Mouse (Mus musculus) kidney, postnatal 36 days (tissue): ENCODE results near the gene Swi5.
"Not testable (repeated sequence)": the region's sequence is repeated elsewhere in the genome, so short reads cannot be mapped to it uniquely, and the experiment has no call there.

Experiments
- DNase-seq, 2 experiments: peaks; one replicate each; pipeline ENCODE4 v3.0.0; 2021 to 2022; ENCODE audit warnings: mixed read lengths in 2 of 2

The Swi5 gene

GRCm38 (mm10) chr2:32311443-32312317 lies 23.8 kb upstream of the Swi5 start:
- no peak for DNase-seq

DNA sequence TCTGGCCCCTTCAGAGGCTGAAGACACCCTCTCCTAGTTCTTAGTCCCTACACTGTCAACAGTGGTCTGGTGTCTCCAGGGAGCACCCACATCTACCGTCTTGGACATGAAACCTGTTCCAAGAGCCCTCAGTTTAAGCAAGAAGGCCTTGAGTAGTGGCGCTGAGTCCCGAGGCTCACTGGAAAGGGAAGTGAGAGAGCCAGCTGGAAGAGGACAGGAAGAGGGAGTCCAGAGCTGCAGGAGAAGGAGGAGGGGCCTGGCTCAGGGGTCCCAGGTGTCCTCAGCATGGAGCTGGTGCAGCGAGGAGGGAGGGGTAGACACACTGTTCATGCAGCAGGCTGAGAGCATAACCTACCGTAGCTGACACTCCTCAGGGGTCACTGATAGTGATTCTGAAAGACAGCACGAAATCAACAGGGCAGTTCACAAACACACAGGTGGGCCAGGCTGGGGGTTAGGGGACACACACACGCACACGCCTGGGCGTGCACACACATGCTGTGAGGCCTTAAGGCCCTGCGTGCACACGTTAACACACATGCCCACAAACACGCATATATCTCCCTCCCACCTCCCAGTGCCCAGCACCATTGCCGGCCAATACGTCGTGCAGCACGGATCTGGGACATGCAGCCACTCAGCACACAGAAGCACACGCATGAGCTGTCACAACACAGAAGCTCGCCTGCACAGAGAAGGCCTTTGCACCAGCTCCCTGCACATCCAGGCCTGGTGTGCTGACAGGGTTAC lies 22.4 kb upstream of the Swi5 start:
- DNase-seq, result no peak

DNA sequence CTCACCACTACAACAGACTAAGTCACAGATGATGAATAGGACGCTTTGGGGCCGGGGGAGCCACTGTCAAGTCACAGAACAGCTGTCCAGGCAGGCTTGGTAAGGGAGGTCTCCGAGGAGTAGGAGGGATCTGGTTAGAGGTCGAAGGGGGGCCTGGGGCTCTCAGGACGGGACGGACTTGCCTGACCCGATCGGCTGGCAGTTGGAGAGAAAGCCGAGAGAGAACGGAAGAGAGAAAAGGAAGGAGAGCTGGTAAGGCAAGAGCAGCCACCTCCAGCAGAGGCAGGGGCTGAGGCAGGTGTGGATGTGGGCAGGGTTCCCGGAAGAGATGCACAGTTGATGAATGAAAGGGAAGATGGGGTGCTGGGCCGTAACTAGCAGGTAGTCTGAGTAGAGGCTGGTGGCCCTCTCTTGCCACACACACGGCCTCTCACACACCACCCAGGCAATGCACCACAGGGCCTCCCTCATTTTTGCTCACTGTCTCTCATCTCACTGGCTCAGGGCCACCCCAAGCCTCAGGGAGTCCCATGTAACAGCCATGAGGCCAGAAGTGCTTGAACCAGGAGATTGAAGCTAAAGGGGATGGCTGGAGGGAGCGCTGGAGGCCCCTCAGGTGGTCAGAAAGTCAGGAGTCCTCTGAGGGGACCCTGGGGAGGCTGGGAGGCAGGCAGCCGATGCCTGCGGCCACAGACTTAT lies 21.1 kb upstream of the Swi5 start:
- no peak for DNase-seq

GRCm38 (mm10) chr2:32307941-32308760 lies 20.3 kb upstream of the Swi5 start:
- DNase-seq, result peak; percentile 52 to 78

DNA sequence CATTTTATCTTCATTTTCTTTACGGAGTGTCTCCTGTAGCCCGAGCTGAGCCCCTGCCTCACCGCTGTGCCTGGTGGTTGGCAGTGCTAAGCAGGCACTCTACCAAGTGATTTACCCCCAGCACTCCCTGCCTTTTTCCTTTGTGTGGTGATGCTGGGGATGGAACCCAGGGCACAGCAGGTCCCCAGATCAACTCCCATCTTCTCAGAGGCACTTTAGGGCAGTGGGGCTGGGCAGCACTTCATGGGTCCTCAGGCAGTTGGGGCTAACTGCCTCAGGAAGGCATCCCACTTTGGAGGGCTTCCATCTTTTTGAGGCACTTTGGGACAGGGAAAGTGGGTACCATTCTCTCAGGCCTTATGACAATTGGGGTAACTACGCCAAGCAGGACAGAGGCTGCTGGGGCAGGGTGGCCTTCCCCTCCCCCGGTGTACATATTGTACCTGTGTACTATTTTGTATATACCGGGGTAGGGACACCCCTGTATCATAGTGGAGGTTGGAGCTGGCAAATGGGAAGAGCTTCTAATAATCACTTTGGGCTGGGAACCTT lies 19.4 kb upstream of the Swi5 start:
- DNase-seq, result no peak

DNA sequence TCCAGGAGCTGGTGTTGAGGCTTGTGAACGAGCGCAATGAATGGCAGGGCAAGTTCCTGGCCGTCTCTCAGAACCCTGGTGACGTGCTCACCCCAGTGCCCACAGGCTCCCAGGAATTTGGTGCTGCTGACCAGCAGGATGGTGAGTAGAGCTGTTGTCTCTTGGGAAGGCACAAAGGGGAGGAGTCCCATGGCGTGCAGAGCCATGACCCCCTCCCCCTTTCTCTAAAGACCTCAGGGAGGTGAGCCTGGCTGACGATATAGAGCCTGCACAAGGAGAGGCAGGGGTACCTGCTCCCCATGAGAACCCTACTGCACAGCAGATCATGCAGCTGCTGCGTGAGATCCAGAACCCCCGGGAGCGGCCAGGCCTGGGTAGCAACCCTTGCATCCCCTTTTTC lies 18.3 kb upstream of the Swi5 start:
- DNase-seq, result no peak

DNA sequence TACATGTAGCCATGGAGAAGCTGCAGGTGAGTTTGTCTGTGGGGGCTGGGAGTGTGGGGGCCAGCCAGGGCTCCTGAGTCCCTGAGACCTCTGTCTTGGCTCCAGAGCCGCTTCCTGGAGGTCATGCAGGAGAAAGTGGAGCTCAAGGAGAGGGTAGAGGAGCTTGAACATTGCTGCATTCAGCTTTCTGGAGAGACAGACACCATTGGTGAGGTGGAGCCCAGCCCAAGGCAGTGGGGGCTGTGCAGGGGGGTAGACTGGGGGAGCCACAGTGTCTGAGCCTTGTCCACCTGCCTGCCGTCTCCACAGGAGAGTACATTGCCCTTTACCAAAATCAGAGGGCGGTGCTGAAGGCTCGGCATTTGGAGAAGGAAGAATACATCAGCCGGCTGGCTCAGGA lies 17.8 kb upstream of the Swi5 start:
- DNase-seq, result no peak

DNA sequence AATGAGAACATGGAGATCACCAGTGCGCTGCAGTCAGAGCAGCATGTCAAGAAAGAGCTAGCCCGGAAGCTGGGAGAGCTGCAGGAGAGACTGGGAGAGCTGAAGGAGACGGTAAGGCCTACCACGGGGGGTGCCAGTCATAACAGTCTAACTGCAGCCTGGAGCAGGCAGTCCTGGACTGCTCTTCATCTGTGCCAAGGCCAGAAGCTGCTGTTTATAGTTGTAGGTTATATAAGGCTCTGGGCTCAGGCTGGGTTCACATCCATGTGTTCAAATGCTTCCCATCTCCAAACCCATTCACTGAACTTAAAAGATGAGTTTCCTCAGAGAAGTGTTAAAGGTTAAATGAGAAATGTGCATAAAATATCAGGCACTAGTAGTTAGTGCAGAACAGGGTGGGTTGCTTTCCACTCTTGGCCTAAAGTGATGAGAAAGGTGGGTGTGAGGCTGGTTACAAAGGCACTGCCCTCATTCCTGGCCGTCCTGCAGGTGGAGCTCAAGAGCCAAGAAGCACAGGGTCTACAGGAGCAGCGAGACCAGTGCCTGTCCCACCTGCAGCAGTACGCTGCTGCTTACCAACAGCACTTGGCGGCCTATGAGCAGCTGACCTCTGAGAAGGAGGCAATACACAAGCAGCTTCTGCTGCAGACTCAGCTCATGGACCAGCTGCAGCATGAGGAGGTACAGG lies 16.4 kb upstream of the Swi5 start:
- DNase-seq, result peak; percentile 32 to 81

GRCm38 (mm10) chr2:32302952-32303351 lies 15.1 kb upstream of the Swi5 start:
- peak in 1 of 2 experiments; percentile 34 for DNase-seq

DNA sequence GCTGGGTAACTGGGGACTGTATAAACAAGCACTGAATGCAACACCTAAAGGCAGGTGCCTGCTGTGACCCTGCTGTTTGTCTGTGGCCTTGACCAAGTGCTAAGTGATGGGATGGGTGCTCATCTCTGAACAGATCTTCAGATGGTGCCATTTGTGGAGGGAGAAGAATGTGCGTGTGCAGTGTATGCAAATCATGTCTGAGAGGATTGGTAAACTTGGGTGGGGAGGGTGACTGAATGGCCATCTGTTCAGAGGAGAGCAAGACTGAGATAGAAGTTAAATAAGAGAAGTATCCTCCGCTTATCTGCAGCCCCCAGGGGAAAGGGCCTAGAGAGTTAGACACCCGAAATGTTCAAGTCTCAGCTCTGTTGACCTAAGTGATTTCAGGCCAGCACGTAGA lies 11.6 kb upstream of the Swi5 start:
- no peak for DNase-seq

- DNase-seq, result not testable (repeated sequence)
Measured at GRCm38 (mm10) chr2:32295842-32296241, 8.0 kb upstream of the Swi5 start.

GRCm38 (mm10) chr2:32295285-32295684 lies 7.4 kb upstream of the Swi5 start:
- DNase-seq, result no peak

- DNase-seq, result peak in 1 of 2 experiments; percentile 11
Measured at GRCm38 (mm10) chr2:32294348-32294747, 6.5 kb upstream of the Swi5 start.

- peak in 1 of 2 experiments; percentile 59 for DNase-seq
Measured at GRCm38 (mm10) chr2:32289578-32289977, 1.7 kb upstream of the Swi5 start.

DNA sequence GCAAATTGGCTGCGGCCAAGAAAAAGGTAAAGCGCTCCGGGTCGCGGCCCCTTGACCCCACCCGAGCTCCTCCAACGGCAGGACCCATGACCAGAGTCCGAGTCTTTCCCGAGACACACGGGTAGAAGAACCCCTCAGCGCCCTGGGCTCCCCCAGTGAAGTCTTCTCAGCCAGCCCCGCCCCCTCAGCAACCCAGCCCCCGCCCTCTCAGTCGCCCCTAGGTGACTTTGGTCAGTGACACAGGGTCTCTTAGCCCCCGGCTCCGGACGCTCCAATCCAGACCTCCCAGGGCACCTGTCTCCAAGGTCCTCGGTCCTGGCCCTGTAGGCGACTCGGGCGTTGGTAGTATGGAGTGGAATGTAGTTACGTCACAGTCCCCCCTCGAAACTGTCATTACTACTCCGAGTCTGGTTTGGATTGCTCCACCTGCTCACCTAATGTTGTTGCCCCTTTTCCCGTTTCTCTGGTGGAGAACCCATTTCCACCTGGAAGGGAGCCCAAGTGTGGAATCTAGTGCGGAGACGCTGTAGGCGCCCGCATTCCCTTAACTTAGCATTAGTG lies 576 bp upstream of the Swi5 start:
- peak in 1 of 2 experiments; percentile 36 for DNase-seq

GRCm38 (mm10) chr2:32287334-32287840 lies 488 bp downstream of the Swi5 start, which contains the start of gene Golga2:
Gene Golga2, plus strand, starts transcription at chr2:32287384.
- peak in 1 of 2 experiments; percentile 14 for DNase-seq

- no peak for DNase-seq
Measured at GRCm38 (mm10) chr2:32283986-32284385, 3.9 kb downstream of the Swi5 start.

- DNase-seq, result peak; percentile 77 to 81
Measured at GRCm38 (mm10) chr2:32282727-32283126, 5.1 kb downstream of the Swi5 start.

DNA sequence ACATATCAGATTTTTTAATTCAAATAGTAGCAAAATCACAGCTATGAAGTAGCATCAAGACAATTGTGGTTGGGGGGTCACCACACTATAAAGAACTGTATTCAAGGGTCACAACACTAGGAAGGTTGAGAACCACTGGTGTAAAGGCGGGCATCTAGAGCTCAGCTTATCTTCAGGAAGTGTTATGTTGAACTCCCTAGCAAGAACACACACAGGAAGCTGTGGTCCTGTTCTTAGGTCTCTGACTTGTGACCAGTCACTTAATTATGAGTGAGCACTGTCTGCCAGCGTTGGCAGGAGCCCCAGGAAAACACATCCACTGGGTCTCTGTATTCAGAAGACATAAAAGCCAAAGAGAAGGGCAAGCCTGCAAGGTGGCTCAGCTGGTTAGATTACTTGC lies 5.6 kb downstream of the Swi5 start:
- DNase-seq, result no peak

DNA sequence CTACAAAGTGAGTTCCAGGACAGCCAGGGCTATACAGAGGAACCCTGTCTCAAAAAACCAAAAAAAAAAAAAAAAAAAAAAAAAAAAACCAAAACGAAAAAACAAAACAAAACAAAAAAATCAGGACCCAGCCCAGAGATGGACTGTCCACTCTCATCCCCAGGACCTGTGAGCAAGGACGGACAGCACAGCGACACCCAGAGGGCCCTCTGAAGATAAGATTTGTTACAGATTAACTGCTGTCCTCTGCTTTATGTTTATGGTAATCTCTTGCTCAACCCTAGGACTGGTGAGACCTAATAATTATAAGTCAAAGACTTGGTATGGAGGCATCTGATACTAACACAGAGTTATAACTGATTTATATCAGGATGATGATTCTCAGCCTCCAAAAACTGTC lies 12.1 kb downstream of the Swi5 start:
- peak in 1 of 2 experiments; percentile 30 for DNase-seq

DNA sequence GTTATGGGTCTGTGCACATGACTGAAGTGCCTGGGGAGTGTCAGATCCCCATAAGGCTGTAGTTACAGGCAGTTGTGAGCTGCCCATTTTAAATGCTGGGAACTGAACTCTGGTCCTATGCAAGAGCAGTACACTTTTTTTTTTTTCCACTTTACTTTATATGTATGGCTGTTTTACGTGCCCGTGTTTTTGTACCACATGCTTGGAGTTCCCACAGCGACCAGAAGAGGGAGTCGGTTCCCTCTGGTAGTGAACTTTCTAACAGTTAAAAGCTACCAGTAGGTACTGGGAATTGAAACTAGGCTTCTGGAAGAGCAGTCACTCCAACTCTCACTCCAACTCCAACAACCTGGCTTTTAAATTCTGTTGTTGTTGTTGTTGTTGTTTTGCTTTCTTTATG lies 27.2 kb downstream of the Swi5 start:
- peak; percentile 47 to 80 for DNase-seq
